Mouse (Mus musculus) splenic B cell, adult 2 months (primary cell): ENCODE measurements around the gene Prn.

ENCODE experiments used
- DNase-seq: peaks from one replicate; pipeline ENCODE4 v3.0.0-alpha.2; 2011; ENCODE audit warnings: low read depth, low spot score
- H3K27me3 ChIP-seq: 2 replicates; pipeline ENCODE4 v1.6.1; 2012; ENCODE audit warnings: mild to moderate bottlenecking, low read length, moderate library complexity, mixed read lengths; ENCODE audit not compliant: control insufficient read depth, poor library complexity, insufficient read depth, severe bottlenecking
- H3K36me3 ChIP-seq: 2 replicates; pipeline ENCODE4 v1.6.1; 2012; ENCODE audit warnings: mild to moderate bottlenecking, low read length, moderate library complexity, mixed read lengths; ENCODE audit not compliant: control insufficient read depth, poor library complexity, insufficient read depth, severe bottlenecking

The Prn gene

GRCm38 (mm10) chr2:131982546-131983196, 72.9 kb downstream of the Prn start:
- DNase-seq = peak; percentile 91
- Histone ChIP-seq H3K36me3 (no peaks in the 10 kb centered on the region), H3K27me3 (no peaks in the 10 kb centered on the region)

- Histone ChIP-seq H3K36me3 (no peaks in the 10 kb centered on the region), H3K27me3 (no peaks in the 10 kb centered on the region)
- DNase-seq = peak; percentile 28
These were observed 78.2 kb downstream of the Prn start for GRCm38 (mm10) chr2:131987950-131988349.

GRCm38 (mm10) chr2:131988550-131988949, 78.8 kb downstream of the Prn start:
- Histone ChIP-seq H3K36me3 (no peaks in the 10 kb centered on the region), H3K27me3 (no peaks in the 10 kb centered on the region)
- DNase-seq = no peak

- DNase-seq = no peak
- Histone ChIP-seq H3K36me3 (peaks cover 5% of the 10 kb centered on the region), H3K27me3 (no peaks in the 10 kb centered on the region)
These were observed 82.7 kb downstream of the Prn start for GRCm38 (mm10) chr2:131992487-131992886.

GRCm38 (mm10) chr2:131993151-131993550, 83.4 kb downstream of the Prn start:
- Histone ChIP-seq H3K36me3 (peaks cover 5% of the 10 kb centered on the region), H3K27me3 (no peaks in the 10 kb centered on the region)
- DNase-seq = no peak

GRCm38 (mm10) chr2:131993563-131994088, 83.9 kb downstream of the Prn start:
- peaks cover 5% of the 10 kb centered on the region for H3K36me3 ChIP-seq
- DNase-seq = peak; percentile 68
- no peaks in the 10 kb centered on the region for H3K27me3 ChIP-seq

GRCm38 (mm10) chr2:131994971-131995370, 85.2 kb downstream of the Prn start:
- Histone ChIP-seq H3K36me3 (peaks cover 6% of the 10 kb centered on the region), H3K27me3 (no peaks in the 10 kb centered on the region)
- DNase-seq = no peak

- DNase-seq = no peak
- no peaks in the 10 kb centered on the region for H3K27me3 ChIP-seq
- H3K36me3 ChIP-seq = peaks cover 10% of the 10 kb centered on the region
These were observed 86.0 kb downstream of the Prn start for GRCm38 (mm10) chr2:131995742-131996141.

GRCm38 (mm10) chr2:131996369-131996768, 86.6 kb downstream of the Prn start:
- peaks cover 13% of the 10 kb centered on the region for H3K36me3 ChIP-seq
- no peaks in the 10 kb centered on the region for H3K27me3 ChIP-seq
- DNase-seq = no peak

- H3K27me3 ChIP-seq = no peaks in the 10 kb centered on the region
- H3K36me3 ChIP-seq = peaks cover 14% of the 10 kb centered on the region
- DNase-seq = no peak
These were observed 87.6 kb downstream of the Prn start for GRCm38 (mm10) chr2:131997356-131997755.

- Histone ChIP-seq H3K36me3 (peaks cover 30% of the 10 kb centered on the region), H3K27me3 (no peaks in the 10 kb centered on the region)
- no peak for DNase-seq
These were observed 92.1 kb downstream of the Prn start for GRCm38 (mm10) chr2:132001696-132002334.

- peaks cover 31% of the 10 kb centered on the region for H3K36me3 ChIP-seq
- H3K27me3 ChIP-seq = no peaks in the 10 kb centered on the region
- DNase-seq = no peak
These were observed 94.2 kb downstream of the Prn start for GRCm38 (mm10) chr2:132003916-132004315.

GRCm38 (mm10) chr2:132004495-132005136, 94.9 kb downstream of the Prn start:
- H3K27me3 ChIP-seq = no peaks in the 10 kb centered on the region
- peaks cover 31% of the 10 kb centered on the region for H3K36me3 ChIP-seq
- DNase-seq = peak; percentile 66

GRCm38 (mm10) chr2:132005445-132005844, 95.7 kb downstream of the Prn start:
- no peak for DNase-seq
- Histone ChIP-seq H3K27me3 (no peaks in the 10 kb centered on the region), H3K36me3 (peaks cover 33% of the 10 kb centered on the region)
